Mouse (Mus musculus): Measurements from ENCODE around the gene Slc6a5. TPM values are rescaled to one million over a fixed set of nuclear protein-coding genes. Genes with fewer than 3 reads are reported as not detected.
"Not testable (repeated sequence)": the region's sequence is repeated elsewhere in the genome, so short reads cannot be mapped to it uniquely, and the experiment has no call there.

The Slc6a5 gene
- polyA plus RNA-seq, 1 experiment, result 0.04 TPM

- no peak for DNase-seq (ENCODE audit: extremely low spot score in 1 of 2, low spot score in 1 of 2)
Measured at GRCm38 (mm10) chr7:49911947-49912262, 2.0 kb downstream of the Slc6a5 start.

DNA sequence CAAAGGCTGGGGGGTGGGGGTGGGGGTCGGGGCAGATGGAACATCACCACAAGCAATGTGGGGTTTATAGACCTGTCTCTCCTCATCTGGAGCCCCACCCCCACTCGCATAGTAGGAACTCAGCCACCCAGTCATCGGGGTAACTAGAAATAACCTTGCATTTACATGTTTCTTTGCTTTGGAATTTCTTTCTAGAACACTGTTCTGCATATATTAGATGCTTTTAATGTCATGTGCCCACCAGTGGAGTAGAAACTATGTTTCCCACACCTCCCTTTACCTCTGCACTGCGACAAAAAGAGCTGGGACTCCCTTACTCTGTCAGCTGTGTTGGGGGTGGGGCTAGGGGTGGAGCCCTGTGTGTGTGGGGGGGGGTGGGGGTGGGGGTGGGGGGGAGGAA is 3.2 kb downstream of the Slc6a5 start:
- no peak for DNase-seq (ENCODE audit: extremely low spot score in 1 of 2, low spot score in 1 of 2)

DNA sequence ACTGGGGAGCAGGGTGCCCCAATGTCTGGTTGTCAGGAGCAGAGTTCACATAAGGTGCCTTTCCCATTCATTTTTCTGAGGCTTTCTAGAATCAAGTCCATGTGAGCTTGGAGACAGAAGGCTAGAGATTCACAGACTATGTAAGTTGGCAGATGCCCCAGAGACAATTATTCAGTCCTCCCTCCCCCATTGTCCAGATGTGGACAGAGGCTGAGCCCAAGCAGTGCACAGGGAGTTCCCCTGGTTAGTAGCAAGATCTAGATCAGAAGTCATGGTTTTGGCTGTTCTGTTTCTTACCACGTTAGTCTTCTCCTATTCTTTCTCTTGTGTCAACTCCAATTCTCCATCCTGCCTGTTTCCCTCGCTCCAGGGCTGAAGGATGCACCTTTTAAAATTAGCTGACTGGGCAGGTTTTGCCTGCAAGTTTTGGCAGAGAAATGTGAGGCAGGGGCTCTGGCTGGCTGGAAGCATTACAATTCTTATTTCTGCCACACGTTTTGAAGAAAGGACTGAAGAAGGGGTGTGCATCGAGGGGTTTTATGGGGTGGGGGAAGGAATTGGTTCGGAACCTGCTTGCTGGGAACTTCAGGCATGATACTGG is 3.9 kb downstream of the Slc6a5 start:
- DNase-seq (ENCODE audit: extremely low spot score in 1 of 2, low spot score in 1 of 2), result no peak

DNA sequence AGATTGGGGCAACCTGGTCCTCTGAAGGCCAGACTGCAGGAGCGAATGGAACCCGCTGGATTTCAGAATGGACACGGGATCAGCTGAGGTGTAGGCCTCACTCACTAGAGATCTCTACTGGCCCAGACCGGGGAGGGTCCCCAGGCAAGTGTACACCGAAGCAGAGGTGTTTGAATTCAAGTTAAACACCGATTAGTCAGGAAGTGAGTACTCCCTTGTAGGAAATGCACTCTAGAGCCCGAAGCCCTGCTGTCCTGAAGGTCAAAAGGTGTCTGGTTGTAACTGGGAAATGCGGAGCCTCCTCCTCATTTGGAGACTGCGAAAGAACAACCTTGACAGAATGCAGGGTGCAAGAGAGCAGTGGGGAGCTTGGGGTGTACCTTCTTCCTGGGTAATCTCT is 5.0 kb downstream of the Slc6a5 start:
- no peak for DNase-seq (ENCODE audit: extremely low spot score in 1 of 2, low spot score in 1 of 2)

DNA sequence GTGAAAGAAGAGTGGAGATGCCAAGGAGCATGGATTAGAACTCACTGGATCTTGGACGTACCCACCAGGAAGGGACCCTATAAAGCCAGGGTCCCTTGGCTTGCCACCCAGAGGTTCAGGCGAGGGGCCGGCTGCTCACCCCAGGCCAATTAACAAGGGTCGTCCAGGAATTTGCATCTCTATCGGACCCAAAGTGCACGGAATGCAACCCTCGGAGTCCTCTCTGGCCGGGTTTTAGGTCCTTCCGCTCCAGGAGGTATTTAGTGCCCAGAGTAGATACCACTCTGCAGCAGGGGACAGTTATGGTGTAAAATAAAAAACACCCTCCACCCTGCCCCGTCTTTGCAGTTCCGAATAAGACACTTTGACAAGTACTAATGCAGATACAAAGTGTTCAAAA is 5.5 kb downstream of the Slc6a5 start:
- DNase-seq (ENCODE audit: extremely low spot score in 1 of 2, low spot score in 1 of 2), result no peak

DNA sequence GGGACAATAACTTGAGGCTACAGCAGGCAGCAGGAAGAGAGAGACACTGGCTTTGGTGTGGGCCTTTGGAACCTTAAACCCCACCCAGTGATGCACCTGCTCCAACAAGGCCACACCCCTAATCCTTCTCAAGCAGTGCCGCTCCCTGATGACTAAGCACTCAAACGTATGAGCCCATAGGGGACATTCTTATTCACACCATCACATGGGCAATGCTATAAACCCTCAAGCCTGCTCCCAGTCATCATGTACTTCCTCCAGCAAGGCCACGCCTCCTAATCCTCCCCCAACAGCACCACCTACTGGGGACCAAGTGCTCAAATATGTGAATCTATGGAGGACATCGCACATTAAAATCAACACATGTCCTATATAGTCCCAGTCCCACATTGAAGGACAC is 9.5 kb downstream of the Slc6a5 start:
- DNase-seq (ENCODE audit: extremely low spot score in 1 of 2, low spot score in 1 of 2), result no peak

GRCm38 (mm10) chr7:49920751-49921150 is 10.8 kb downstream of the Slc6a5 start:
- no peak for DNase-seq (ENCODE audit: extremely low spot score in 1 of 2, low spot score in 1 of 2)

GRCm38 (mm10) chr7:49922928-49923327 is 13.0 kb downstream of the Slc6a5 start:
- peak in 1 of 2 experiments; percentile 35 for DNase-seq (ENCODE audit: extremely low spot score in 1 of 2, low spot score in 1 of 2)

GRCm38 (mm10) chr7:49923376-49923775 is 13.4 kb downstream of the Slc6a5 start:
- DNase-seq (ENCODE audit: extremely low spot score in 1 of 2, low spot score in 1 of 2), result peak; percentile 78 to 92

GRCm38 (mm10) chr7:49928571-49928970 is 18.6 kb downstream of the Slc6a5 start:
- DNase-seq (ENCODE audit: extremely low spot score in 1 of 2, low spot score in 1 of 2), result no peak

DNA sequence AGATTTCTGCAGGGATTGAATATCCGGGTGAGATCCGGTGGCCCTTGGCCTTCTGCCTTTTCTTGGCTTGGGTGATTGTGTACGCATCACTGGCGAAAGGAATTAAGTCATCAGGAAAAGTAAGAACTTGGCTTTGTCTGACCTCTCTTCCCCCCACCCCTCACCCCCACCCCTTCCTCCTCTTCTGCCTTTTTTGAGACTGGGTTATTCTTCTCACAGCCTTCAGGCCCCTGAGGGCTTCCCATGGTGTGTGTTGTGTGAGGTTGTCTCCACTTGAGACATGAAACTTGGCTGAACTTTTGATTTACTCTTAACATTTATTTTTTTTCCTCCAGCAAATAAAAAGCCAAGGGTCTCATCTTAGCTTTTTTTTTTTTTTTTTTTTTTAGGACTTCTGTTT is 20.1 kb downstream of the Slc6a5 start:
- no peak for DNase-seq (ENCODE audit: extremely low spot score in 1 of 2, low spot score in 1 of 2)

GRCm38 (mm10) chr7:49933386-49934115 is 23.6 kb downstream of the Slc6a5 start:
- DNase-seq (ENCODE audit: extremely low spot score in 1 of 2, low spot score in 1 of 2), result not testable (repeated sequence)

- DNase-seq (ENCODE audit: extremely low spot score in 1 of 2, low spot score in 1 of 2), result peak; percentile 21 to 68
Measured at GRCm38 (mm10) chr7:49936821-49937220, 26.9 kb downstream of the Slc6a5 start.

GRCm38 (mm10) chr7:49942023-49942422 is 32.1 kb downstream of the Slc6a5 start:
- no peak for DNase-seq (ENCODE audit: extremely low spot score in 1 of 2, low spot score in 1 of 2)

DNA sequence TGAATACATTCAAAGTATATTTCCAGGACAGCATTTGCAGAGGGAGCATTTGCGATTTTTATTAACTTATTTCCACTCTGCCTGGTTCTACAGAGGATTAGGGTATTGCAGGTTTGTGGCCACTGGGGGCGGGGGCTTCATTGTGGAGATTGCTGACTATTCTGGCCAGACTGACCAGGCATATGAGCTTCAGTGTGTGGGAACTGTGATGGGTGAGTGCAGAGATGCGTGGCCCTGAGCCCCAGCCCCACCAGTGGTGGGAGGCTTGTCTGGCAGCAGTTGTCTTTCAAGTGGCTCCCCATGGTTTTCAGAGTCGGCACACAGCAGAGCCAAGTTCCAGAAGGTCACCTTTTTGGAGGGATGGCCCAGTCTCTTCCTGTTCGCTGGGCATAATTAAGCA is 32.5 kb downstream of the Slc6a5 start:
- DNase-seq (ENCODE audit: extremely low spot score in 1 of 2, low spot score in 1 of 2), result no peak

DNA sequence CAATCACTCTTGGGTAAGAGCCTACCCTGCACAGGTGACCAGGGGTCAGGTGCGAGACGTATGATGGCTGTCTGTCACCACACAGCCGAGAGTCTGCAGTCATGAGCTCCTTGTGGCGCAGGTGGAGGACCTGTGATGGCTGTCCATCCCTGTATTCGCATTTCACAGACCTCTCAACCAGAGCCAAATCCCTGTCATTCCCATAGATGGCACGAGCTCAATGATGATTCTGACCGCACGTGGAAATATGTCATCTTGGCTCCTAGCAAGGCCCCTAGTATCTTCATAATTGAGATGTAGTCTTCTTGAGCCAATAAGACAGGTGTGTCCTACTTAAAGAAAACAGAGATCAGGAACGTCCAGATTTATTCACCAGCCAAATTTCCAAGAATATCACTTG is 36.7 kb downstream of the Slc6a5 start:
- no peak for DNase-seq (ENCODE audit: extremely low spot score in 1 of 2, low spot score in 1 of 2)

GRCm38 (mm10) chr7:49953546-49954181 is 43.7 kb downstream of the Slc6a5 start:
- peak in 1 of 2 experiments; percentile 82 for DNase-seq (ENCODE audit: extremely low spot score in 1 of 2, low spot score in 1 of 2)

DNA sequence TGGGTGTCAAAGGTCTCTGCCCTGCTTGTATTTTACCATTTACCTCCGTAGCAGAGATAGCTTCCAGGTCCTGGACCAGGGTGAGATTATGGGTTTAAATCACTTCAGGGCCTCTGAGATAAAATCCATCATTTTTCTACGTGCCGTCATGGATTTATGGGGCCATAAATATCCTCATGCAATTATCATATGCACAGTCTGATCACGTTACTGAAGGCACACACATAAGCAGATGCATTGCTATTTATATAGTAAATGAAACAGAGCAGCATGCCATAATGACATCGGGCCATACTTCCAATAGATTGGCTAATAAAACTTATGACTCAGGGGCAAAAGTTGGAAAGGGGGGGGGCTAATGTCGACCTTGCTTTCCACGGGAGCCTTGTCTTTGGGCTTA is 44.9 kb downstream of the Slc6a5 start:
- DNase-seq (ENCODE audit: extremely low spot score in 1 of 2, low spot score in 1 of 2), result no peak

- no peak for DNase-seq (ENCODE audit: extremely low spot score in 1 of 2, low spot score in 1 of 2)
Measured at GRCm38 (mm10) chr7:49957142-49957541, 47.2 kb downstream of the Slc6a5 start.

- no peak for DNase-seq (ENCODE audit: extremely low spot score in 1 of 2, low spot score in 1 of 2)
Measured at GRCm38 (mm10) chr7:49963764-49964163, 53.8 kb downstream of the Slc6a5 start.

DNA sequence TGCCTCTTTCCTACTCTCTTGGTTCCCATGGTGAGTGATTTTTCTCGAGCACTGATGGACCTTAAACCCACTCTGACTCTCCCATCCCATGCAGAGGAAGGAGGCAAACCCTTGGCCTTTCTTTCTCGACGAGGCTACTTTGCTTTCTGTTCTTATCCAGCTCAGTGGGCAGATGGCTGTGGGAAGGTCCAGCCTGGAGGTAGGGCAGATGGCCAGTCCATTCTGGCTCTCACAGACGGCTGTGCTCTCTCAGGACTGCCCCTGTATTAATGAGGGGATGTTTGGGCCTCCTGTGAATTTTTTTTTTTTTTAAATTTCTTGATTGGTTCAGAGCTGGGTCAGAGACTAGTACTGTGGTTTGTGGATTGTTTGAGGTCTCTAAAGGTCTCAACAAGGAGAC is 59.6 kb downstream of the Slc6a5 start:
- no peak for DNase-seq (ENCODE audit: extremely low spot score in 1 of 2, low spot score in 1 of 2)

GRCm38 (mm10) chr7:49974841-49975440 is 65.0 kb downstream of the Slc6a5 start, which contains the start of gene Nell1:
Nell1 (plus strand) TSS chr7:49974864.
- DNase-seq (ENCODE audit: extremely low spot score in 1 of 2, low spot score in 1 of 2), result peak in 1 of 2 experiments; percentile 42
